Mouse (Mus musculus): ENCODE results near the gene Osbpl7.

DNA sequence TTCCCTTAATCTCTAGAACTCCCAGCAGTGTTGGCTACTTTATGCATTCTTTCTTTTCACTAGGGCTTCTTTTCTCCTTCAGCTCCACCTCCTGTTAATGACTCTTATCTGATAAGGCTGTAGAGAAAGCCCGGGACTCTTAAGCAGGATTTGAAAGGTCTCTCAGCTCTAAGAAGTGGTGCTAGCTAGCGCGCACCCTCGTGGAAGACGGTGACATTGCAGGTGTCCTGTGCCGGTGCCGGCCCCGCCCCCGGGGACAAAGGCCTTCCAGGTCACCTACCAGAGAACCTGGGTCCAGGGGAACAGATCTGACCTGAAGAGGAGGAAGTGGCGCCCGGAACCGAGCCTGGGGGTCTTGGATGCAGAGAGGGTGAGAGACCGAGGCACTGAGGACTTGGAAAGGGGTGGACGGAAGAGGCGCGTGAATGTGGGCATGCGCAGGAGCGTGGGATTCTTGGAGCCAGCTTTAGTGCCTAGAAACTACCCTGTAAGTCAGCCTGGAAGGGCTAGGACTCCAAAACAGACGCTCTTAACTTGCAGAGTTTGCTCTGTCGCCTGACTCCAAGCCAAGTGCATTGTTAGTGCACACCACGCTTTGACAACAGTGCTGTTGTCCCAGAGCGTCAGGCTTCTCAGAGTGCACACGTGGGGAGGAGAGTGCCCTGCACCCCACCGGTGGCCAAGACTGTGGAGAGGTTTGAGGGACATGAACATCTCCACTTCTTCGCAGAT is 20.6 kb upstream of the Osbpl7 start, which contains the start of gene Scrn2:
- TF ChIP-seq CTCF (IDR thresholded peaks at IDR 0.05; ENCODE audit: borderline replicate concordance, insufficient read depth, low read depth, low read length) = peak; percentile 91
- TF ChIP-seq POLR2A (IDR thresholded peaks at IDR 0.05; ENCODE audit: borderline replicate concordance, insufficient read depth, low read length) = no peak
